Mouse (Mus musculus) urinary bladder, adult 18-20 months (tissue): Measurements from ENCODE around the gene Tsga10ip.
"Not testable (repeated sequence)": the region's sequence is repeated elsewhere in the genome, so short reads cannot be mapped to it uniquely, and the experiment has no call there.

Source experiments
- DNase-seq, 2 experiments: peaks; one replicate each; pipeline ENCODE4 v3.0.0; 2022; ENCODE audit warnings: low spot score in 2 of 2, mixed read lengths in 2 of 2

Tsga10ip gene

GRCm38 (mm10) chr19:5424092-5424781, 21.9 kb upstream of the Tsga10ip start:
- DNase-seq = peak; percentile 63 to 80

GRCm38 (mm10) chr19:5423561-5423960, 21.2 kb upstream of the Tsga10ip start:
- DNase-seq = no peak

- DNase-seq = no peak
Measured at GRCm38 (mm10) chr19:5422895-5423443, 20.6 kb upstream of the Tsga10ip start.

GRCm38 (mm10) chr19:5422267-5422666, 19.9 kb upstream of the Tsga10ip start:
- no peak for DNase-seq

GRCm38 (mm10) chr19:5421784-5422183, 19.5 kb upstream of the Tsga10ip start:
- DNase-seq = no peak

- no peak for DNase-seq
Measured at GRCm38 (mm10) chr19:5420579-5420978, 18.3 kb upstream of the Tsga10ip start.

- DNase-seq = no peak
Measured at GRCm38 (mm10) chr19:5419630-5420029, 17.3 kb upstream of the Tsga10ip start.

GRCm38 (mm10) chr19:5418750-5419466, 16.6 kb upstream of the Tsga10ip start:
- no peak for DNase-seq

GRCm38 (mm10) chr19:5414534-5414957, 12.2 kb upstream of the Tsga10ip start:
- peak in 1 of 2 experiments; percentile 41 for DNase-seq

GRCm38 (mm10) chr19:5413840-5414239, 11.5 kb upstream of the Tsga10ip start:
- no peak for DNase-seq

- no peak for DNase-seq
Measured at GRCm38 (mm10) chr19:5411961-5412360, 9.6 kb upstream of the Tsga10ip start.

GRCm38 (mm10) chr19:5410641-5411040, 8.3 kb upstream of the Tsga10ip start:
- DNase-seq = no peak

GRCm38 (mm10) chr19:5409068-5409467, 6.7 kb upstream of the Tsga10ip start:
- DNase-seq = no peak

GRCm38 (mm10) chr19:5408057-5409001, 6.0 kb upstream of the Tsga10ip start:
- no peak for DNase-seq

GRCm38 (mm10) chr19:5407133-5407532, 4.8 kb upstream of the Tsga10ip start:
- DNase-seq = no peak

GRCm38 (mm10) chr19:5406531-5407126, 4.3 kb upstream of the Tsga10ip start:
- not testable (repeated sequence) for DNase-seq

- DNase-seq = no peak
Measured at GRCm38 (mm10) chr19:5405924-5406323, 3.6 kb upstream of the Tsga10ip start.

GRCm38 (mm10) chr19:5401073-5401472, 1.3 kb downstream of the Tsga10ip start:
- not testable (repeated sequence) for DNase-seq

GRCm38 (mm10) chr19:5395371-5395770, 7.0 kb downstream of the Tsga10ip start:
- no peak for DNase-seq

- DNase-seq = no peak
Measured at GRCm38 (mm10) chr19:5394168-5394567, 8.2 kb downstream of the Tsga10ip start.

- DNase-seq = peak; percentile 42 to 54
Measured at GRCm38 (mm10) chr19:5392892-5393291, 9.4 kb downstream of the Tsga10ip start.
